Mouse (Mus musculus): ENCODE measurements around the gene Nphp4. TPM values are rescaled to one million over a fixed set of nuclear protein-coding genes. Genes with fewer than 3 reads are reported as not detected.

Nphp4 gene
- polyA plus RNA-seq, 1 experiment, result 0.73 TPM

DNA sequence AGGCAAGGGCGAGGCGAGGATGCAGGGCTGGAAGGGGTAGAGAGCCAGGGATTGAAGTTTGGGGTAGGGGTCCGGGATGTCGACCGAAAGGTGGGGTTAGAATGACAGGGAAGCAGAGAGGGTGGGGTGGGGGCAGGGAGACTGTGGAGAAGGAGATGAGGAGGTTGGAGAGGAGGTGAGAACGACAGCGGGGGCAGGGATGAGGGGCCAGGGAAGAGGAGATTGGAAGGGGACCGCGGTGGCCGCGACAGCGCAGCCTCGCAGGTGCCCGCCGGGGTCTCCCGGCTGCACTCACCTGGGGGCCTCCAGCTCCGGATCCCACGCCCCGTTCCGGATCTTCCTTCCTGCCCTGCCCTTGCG lies 580 bp downstream of the Nphp4 start:
- 3% methylated on average over 21 of the region's 21 CpGs for WGBS
- no peak for DNase-seq (ENCODE audit: low read depth, low spot score)

DNA sequence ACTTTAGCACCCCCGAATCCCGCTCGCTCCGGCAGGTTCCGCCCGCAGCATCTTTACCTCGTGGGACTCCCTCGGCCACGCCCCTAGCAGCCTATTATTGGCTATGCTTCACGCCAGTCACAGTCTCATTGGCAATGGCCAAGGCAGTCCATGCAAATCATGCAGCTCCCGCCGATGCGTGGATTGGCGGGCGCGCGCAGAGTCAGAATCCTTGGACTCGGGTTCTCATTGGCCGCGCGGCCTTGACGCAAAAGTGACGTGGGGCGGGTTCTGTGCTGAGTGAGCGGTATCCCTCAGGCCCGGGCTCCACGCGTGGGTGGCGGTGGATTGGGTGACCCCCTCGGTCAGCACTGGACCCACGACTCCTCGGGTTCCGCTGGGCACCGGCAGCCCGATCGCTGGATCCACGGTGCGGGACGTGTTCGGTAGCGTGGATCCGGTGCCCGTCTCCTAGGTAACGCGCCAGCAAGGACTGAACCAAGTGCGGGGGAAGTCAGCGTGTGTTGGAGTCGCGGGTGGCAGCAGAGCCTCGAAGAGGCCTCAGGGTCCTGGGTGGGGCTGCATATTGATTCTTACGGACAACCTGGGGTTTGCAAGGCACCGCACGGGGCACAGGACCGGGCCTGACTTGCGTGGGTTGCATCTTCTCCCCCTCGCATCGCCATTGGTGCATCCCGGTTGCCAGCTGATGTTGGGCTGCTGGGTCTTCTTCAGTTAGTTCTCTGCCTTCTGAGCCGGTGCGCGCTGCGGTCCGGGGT lies 1.1 kb downstream of the Nphp4 start, which contains the start of gene Kcnab2:
TSS of gene Kcnab2 (minus strand) at position 406 of the 758 bp plus-strand sequence.
- 1% methylated on average over 63 of the region's 63 CpGs for WGBS
- DNase-seq (ENCODE audit: low read depth, low spot score), result peak; percentile 77

DNA sequence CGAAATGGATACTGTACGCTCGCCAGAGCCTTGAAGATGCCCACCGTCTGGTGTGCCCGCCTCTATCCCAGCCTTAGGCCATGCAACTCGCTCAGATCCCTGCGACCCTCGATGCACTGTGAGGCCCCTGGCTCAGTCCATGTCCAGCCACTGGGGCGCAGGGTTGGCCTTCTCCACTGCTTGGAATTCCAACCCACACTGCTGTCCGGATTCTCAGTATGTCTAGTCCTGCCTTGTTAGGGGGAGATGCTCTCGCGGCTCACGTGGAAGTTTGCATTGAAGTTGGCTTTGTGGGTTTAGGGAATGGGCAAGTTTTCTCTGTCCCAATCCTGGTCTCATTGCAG lies 1.7 kb downstream of the Nphp4 start:
- 2% methylated on average over 13 of the region's 13 CpGs for WGBS
- no peak for DNase-seq (ENCODE audit: low read depth, low spot score)

DNA sequence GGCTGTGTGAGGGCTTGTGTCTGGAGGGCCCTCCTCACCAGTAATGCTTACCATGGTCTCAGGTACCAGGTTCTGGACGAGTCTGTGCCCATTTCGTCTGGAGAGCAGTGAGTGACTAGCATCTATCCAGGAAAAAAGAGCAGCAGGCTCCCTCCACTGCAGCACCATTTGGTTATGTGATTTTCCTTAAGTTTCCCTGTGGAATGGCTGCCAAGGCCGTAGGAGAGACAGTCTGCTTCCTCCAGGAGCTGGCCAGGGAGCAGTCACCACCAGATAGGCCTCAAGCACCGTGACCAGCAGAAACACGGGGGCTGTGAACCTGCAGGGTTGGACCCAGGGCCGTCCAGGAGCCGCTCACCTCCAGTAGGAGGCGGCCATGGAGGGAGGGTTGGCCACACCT lies 3.9 kb downstream of the Nphp4 start:
- 52% methylated on average over 8 of the region's 8 CpGs for WGBS
- DNase-seq (ENCODE audit: low read depth, low spot score), result no peak

DNA sequence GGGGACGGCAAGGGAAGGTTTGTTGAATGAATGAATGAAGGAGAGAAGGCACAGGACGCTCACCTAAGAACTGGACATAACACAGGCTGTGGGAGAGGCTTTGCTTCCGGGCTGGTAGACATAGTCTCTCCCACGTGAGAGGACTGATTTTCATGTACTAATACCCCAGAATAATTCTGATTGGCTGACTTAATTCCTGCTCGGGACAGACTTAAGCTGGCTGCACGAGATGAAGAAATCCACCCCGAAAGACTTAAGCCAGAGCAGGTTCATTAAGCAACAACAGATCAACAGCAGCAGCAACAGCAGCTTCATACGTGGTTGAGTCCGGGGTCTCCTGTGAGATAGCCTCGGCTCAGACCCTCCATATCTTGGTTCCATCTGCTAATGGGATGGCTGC lies 11.5 kb downstream of the Nphp4 start:
- DNase-seq (ENCODE audit: low read depth, low spot score), result no peak
- 79% methylated on average over 10 of the region's 10 CpGs for WGBS

DNA sequence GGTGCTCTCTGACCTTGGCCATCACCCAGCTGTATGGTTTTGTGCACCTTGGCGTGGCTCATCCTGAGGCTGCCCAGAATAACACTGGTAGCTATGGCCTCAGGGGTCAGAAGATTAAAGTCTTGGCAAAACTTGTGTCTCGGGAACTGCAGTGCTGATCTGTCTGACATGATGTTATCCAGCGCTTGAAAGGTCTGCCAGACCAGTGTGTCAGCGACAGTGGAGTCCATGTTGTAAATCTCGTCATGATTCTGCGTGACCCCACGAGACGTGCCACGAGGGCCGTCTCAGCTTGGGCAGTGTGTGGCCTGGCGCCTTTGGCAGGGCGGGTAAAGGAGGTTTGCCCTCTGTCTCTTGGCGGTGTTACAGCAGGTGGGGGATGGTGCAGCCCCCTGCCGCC lies 13.8 kb downstream of the Nphp4 start:
- WGBS, result 81% methylated on average over 14 of the region's 14 CpGs
- no peak for DNase-seq (ENCODE audit: low read depth, low spot score)

DNA sequence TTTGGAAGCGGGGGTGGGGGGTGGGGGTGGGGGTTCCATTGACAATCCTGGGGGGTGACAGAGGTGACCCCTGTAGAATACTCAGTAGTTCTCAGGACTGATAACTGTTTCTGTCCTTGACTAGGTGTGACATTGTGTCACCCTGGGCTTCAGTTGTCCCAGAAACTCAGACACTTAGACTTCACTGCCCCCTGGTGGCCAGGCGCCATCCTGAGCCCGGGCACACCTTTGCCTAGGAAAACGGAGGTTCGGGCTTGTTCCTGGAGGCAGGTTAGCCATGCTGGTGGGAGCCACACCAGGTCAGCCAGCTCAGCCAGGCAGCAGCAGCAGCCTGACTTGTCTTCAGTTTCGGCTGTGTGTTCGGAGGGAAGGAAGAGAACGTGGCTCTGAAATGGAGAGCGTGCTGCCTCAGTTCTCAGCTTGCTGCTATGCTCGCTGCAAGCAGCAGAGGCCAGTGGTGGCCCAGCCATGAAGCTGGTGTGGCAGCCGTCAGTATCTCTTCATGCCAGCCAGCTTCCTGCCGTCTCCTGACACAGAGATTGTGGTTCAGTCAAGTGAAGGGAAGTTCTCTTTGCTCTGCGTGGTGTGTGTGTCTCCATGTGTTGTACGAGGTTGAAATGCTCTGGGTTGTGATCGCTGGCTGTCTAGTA lies 14.9 kb downstream of the Nphp4 start:
- 52% methylated on average over 15 of the region's 15 CpGs for WGBS
- DNase-seq (ENCODE audit: low read depth, low spot score), result no peak

DNA sequence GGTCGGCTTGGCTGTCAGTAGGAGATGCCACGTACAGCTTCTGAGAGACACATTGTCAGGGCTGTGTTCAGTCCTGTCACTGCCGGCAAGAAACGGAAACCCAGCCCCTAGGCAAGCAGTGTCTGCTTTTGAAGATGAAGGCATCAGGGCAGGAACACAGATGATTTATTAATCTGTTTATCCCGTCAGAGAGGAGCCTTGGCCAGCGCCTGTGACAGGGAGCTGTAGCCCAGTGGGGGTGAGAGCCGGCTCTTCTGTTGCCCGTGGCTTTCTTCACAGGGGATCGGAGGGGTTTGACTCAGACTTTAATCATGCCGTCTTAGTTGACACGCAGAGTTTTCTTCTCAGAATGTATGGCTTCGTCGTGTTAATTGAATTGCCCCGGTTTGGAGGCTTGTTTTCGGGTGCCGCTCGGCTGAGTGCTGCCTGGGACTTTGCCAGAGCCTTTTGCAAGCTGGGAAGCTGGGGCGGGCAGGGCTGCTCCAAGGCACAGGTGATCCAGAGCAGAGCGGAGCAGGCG lies 17.9 kb downstream of the Nphp4 start:
- WGBS, result 38% methylated on average over 20 of the region's 20 CpGs

DNA sequence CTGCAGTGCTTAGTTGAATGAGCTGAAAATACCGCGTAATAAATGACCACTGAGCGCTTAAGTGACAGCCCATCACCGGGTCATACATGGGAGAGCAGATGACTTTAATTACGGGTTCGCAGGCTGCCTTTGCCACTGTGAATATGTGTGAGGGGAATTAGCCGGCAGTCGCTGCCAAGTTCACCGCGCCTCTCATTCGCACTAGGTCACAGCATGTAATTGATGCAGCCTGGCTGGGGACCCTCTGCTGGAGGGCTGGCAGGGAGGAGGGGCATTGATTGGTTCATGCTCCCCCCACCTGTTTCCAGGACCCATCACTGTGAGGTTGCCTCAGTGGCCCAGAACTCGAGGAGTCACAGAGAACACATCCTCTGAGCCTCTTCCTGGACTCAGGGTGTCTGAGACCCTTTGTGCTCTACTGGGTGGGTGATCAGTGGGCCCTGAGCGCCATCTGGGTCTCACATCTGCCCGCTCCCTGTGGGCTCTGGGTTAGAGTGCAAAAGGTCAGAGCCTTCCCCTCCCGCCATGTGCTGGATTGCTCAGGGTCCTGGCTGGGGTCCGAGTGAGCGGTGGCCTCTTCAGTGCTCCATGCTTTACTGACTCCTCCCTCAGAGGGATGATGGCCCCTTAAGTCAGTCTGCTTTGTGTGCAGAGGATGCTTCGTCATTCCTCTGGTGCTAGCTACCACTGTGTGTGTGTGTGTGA lies 35.9 kb downstream of the Nphp4 start:
- 82% methylated on average over 18 of the region's 18 CpGs for WGBS
- DNase-seq (ENCODE audit: low read depth, low spot score), result no peak

More for the DNA sequence above, 17.9 kb downstream of the Nphp4 start:
- no peak for DNase-seq (ENCODE audit: low read depth, low spot score)

DNA sequence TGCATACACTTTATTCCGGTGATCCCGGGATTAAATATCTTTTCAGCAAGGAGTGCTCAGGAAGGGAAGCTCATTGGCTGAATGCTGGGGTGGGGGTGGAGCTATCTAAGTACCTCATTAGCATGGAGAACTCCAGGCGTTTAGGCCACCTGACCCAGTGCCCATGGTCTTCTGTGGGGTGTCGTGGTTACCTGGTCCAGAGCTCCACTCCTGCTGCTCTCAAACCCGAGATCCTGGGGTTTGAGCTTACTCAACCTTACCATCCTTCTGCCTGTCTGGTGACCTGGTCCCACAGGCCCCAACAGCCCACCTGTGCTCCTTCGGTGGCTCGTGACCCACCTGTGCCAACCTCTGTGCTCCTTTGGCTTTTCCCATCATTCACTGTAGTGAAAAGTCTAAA lies 38.4 kb downstream of the Nphp4 start:
- no peak for DNase-seq (ENCODE audit: low read depth, low spot score)
- WGBS, result 75% methylated on average over 7 of the region's 7 CpGs

DNA sequence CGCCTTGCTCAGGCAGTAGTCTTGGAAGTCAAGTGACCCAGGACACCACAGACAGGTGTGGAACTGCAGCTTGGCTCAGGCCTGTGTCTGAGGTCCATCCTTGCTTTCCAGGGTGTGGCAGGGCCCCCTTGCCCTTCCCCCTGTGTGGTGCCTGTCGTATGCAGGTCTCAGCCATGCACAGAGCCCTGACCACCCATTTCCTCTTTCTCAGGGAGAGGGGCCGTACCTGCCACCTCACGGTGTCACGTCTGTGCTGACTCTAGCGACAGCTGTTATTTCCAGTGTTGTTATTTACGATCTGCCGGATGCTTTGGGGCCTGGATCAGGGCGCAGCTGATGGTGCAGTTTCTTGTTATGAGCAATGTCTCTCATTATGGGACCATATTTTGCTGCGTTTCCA lies 42.6 kb downstream of the Nphp4 start:
- WGBS, result 75% methylated on average over 10 of the region's 10 CpGs

DNA sequence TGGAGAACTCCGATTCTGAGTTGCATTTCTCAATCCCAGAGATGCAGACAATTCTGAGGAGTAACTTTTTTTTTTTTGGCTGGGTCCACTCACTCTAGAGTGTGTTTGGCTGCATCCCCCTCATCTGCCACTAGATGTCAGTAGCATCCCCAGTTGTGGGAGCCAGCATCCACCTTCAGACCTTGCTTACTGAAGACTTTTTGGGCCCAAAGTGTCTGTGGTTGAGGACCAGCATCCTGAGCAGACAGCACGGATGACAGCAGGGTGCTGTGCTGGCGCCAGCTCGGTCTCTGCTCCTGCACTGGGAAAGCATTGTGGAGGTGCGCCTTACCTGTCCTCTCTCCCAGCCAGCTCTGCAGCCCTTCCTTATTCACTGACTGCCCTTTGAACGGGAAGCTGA lies 43.6 kb downstream of the Nphp4 start:
- WGBS, result 31% methylated on average over 6 of the region's 6 CpGs
- peak; percentile 2 for DNase-seq (ENCODE audit: low read depth, low spot score)

More for the DNA sequence above, 42.6 kb downstream of the Nphp4 start:
- DNase-seq (ENCODE audit: low read depth, low spot score), result no peak

DNA sequence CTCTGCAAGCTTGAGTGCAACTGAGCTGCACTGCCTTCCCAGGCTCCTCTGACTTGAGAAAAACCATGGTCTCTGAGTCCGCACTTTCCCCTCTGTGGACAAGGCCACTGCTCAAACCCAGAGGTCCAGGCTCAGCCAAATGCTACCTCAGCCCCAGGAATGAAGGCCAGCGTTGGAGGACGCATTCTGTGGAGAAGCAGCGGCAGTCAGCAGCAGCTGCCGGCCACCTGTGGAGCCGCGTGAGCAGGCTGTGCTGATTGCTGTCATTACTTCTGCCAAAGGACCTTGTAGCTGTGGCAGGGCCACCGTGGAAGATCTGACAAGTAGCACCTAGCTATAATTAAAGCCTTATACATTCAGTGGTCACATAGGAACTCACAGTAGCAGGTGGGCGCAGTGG lies 56.4 kb downstream of the Nphp4 start:
- 65% methylated on average over 9 of the region's 9 CpGs for WGBS
- DNase-seq (ENCODE audit: low read depth, low spot score), result no peak

DNA sequence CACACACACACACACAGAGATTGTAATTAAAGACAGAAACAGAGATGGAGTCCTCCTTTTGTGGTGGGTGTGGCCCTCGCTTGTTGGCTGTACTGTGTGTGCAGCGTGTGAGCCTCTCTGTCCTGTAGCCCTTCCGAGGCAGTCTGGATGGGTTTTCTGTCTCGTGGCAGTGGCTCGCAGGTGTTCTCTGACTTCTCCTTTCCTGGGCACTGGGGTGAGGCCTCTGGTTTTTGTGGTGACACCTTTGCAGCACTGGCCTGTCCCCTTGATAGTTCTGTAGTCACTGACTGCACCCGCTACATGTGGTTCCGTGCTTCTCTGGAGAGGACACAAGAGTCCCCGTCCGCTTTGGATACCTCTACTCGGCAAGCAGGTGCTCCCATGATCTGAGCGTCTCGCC lies 63.2 kb downstream of the Nphp4 start:
- DNase-seq (ENCODE audit: low read depth, low spot score), result no peak
- WGBS, result 84% methylated on average over 12 of the region's 12 CpGs

DNA sequence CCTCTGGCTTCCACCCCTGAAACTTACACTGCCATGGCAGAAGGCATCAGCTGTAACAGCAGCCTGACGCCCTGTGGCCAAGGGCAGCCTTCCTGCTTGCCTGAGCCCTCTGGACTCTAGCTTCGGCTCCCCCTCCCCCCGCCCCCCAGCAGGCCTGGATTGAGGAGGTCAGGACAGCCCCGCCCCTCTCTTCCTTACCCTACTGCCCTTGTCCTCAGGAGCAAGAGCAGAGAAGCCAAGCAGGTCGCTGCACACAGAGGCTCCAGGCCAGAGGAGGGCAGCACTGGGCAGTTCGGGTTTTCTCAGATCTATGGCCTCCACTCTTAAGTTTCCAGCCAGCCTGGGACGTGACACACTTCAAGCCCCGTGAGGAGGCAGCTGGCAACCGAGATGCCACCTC lies 64.7 kb downstream of the Nphp4 start:
- WGBS, result 29% methylated on average over 9 of the region's 9 CpGs
- DNase-seq (ENCODE audit: low read depth, low spot score), result no peak

DNA sequence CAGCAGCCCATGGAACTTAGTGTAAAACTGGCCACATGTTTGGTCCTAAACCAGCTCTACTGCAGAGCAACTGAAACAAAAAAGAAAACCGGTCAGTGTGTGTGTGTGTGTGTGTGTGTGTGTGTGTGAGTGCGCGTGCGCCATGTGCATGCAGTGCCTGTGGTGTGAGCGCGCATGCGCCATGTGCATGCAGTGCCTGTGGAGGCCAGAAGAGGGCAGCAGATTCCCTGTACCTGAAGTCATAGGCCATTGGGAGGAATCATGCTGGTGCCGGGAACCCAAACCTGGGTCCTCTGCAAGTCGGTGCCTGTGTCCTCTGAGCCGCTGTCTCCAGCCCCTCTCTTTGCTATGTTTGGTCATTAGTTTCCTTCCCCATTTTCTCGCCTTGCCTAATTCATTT lies 65.9 kb downstream of the Nphp4 start:
- 95% methylated on average over 11 of the region's 11 CpGs for WGBS
- no peak for DNase-seq (ENCODE audit: low read depth, low spot score)

DNA sequence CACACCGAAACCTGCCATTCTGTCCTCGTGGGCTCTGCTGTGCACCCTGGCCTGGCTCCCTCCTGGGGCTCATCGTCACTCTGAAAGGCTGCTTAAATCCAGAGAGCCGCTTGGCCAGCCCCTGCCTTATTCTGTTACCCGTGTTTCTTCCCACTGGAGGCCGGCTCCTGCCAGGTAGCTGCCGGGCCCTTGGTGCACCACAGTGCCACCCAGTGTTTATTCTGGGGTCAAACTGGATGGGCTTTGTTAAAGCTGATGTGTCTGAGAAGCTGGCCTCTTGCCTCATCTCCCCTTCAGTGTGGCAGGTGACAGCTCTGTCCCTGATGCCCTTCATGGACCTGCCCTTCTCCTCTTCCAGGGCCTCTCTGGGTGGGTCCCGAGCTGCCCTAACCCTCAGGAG lies 70.0 kb downstream of the Nphp4 start:
- 65% methylated on average over 8 of the region's 8 CpGs for WGBS
- no peak for DNase-seq (ENCODE audit: low read depth, low spot score)

DNA sequence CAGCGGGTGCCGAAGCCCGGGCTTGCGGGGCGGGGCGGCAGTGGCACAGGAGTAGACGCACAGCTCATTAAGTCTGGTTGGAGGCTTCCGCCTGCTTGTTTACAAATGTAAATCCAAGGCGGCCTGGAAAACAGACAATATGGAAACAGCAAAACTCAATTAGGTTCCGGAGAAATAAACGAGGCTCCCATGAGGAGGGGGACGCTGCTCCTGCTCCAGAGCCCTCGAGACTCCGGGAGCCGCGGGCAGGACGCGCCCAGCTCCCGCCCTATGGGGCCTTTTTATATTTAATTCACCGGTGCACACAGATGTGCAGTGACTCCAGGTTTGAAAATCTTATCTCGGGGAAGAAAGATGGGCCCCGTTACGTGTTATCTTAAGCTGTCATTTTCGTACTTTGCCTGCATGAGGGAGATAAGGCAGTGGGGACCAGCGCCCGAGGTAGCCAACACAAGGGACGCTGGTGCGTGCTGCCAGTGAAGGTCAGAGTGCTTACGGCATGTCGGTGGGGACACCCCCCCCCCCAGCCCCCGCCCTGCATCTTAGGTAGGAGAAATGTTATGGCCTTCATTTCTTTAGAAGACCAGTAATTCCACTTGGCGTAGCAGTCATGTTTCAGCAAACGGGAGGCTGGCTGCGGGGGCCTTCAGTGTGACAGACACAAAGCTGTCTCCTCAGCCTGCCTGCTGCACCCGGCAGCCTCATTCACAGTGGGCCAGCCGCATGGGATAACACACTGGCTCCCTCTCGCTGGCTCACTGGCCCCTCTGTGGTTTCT lies 71.6 kb downstream of the Nphp4 start:
- 50% methylated on average over 37 of the region's 37 CpGs for WGBS
- DNase-seq (ENCODE audit: low read depth, low spot score), result no peak

DNA sequence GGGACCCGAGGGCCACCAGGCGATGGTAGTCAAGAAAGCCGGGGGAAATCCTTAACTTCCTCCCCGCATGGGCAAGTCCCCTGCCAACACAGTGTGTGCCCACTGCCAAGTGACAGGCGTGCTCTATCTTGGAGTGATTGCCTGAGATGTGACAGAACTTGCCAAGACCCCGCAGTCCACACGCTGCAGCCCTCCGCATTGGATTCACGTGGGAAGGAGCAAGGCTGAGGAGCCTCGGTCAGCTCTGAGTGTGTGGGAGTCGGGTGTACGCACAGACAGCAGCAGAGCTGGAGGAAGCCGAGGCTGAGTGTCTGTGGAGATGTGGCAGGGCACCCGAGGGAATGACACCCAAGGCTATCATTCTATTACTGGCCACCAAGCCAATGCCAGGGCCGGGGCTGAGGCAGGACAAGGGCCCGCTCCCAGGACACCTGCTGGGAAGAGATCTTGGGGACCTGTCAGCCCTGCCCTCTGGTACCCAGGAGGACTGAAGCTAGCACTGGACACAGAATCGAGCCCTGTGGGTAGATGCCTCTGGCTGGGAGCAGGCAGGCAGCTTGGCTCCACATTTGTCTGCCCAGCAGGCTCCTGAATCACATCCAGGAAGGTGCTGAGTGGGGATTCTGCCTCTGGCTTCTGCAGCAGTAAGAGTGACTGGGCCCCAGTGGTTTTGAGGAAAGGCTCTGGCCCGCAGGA lies 73.1 kb downstream of the Nphp4 start:
- no peak for DNase-seq (ENCODE audit: low read depth, low spot score)
- WGBS, result 88% methylated on average over 18 of the region's 18 CpGs

DNA sequence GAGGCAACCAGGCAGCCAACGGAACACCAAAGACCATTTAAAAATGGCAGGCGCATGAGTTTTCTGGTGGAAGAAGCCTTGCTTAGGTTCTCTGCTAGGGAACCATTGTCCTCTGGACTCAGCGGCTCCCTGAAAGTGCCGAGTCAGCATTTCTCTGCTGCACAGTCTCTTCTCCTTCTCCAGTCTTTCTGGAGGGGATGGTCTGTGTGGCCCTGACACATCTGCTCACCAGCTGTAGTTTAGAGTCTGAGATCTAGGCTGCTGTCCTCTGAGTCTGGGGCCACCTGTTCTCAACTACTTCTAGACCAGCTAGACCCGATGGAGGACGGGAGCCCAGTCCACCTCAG lies 73.7 kb downstream of the Nphp4 start:
- no peak for DNase-seq (ENCODE audit: low read depth, low spot score)
- WGBS, result 89% methylated on average over 6 of the region's 6 CpGs

All from large intestine, adult 2 months (tissue).